Mouse (Mus musculus): ENCODE results near the gene Sctr. TPM values are rescaled to one million over a fixed set of nuclear protein-coding genes. Genes with fewer than 3 reads are reported as not detected.

The Sctr gene
- polyA plus RNA-seq, 1 experiment from 2014 or later = 0.70 TPM

DNA sequence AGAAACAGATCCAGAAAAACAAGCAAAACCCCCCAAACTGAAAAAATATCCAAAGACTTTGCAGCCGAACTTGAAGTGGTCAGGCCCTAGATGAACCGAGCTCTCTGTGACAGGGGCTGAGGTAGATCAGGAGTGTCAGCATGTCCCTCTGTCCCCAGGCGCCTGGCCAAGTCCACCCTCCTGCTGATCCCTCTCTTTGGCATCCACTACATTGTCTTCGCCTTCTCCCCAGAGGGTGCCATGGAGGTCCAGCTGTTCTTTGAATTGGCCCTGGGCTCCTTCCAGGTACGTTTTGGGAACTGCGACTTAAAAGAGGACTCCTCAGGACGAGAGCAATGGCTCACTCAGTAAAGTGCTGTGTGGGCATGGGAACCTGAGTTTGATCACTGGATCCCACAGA lies 49.5 kb downstream of the Sctr start:
- Histone ChIP-seq H3K27me3 (ENCODE audit: control insufficient read depth, insufficient read depth, low read length) (no peaks in the 10 kb centered on the region), H3K9ac (ENCODE audit: low read length) (no peak overlapping the region), H3K4me1 (ENCODE audit: control insufficient read depth, insufficient read depth, low read length) (no peaks in the 10 kb centered on the region), H3K4me2 (ENCODE audit: low read depth) (no peak overlapping the region), H3K27ac (ENCODE audit: low read depth, low read length) (no peak overlapping the region), H3K36me3 (ENCODE audit: control insufficient read depth, insufficient read depth, low read length) (no peaks in the 10 kb centered on the region), H3K9me3 (ENCODE audit: control insufficient read depth, low read length) (no peaks in the 10 kb centered on the region), H3K4me3 (ENCODE audit: low read depth, low read length) (no peak overlapping the region)
- 69% methylated on average over 7 of the region's 7 CpGs for WGBS
- ATAC-seq (ENCODE audit: insufficient read depth, low FRiP score, low TSS enrichment) = no peak
- DNase-seq (ENCODE audit: low spot score) = no peak

DNA sequence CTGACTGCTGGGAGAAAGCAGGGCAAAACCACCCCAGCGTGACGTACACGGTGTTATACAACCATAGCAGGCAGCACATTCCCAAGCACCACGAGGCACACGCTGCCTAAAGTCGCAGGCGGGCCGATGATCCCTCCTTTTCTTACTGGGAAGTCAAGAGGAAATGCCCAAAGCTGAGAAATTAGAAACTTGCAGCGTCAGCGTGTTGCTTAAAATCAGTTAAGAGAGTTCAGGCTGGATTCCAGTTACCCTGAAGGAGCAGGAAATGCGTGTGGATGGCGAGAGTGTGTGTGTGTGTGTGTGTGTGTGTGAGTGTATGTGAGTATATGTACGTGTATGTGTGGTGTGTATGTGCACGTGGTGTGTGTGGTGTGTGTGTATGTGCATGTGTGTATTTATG lies 50.4 kb downstream of the Sctr start:
- H3K9me3 ChIP-seq (ENCODE audit: control insufficient read depth, low read length) = no peaks in the 10 kb centered on the region
- WGBS = 81% methylated on average over 14 of the region's 14 CpGs
- no peaks in the 10 kb centered on the region for H3K27me3 ChIP-seq (ENCODE audit: control insufficient read depth, insufficient read depth, low read length)
- no peak overlapping the region for H3K4me3 ChIP-seq (ENCODE audit: low read depth, low read length)
- DNase-seq (ENCODE audit: low spot score) = peak; percentile 18
- H3K36me3 ChIP-seq (ENCODE audit: control insufficient read depth, insufficient read depth, low read length) = no peaks in the 10 kb centered on the region
- H3K4me2 ChIP-seq (ENCODE audit: low read depth) = no peak overlapping the region
- no peak overlapping the region for H3K27ac ChIP-seq (ENCODE audit: low read depth, low read length)
- ATAC-seq (ENCODE audit: insufficient read depth, low FRiP score, low TSS enrichment) = no peak
- no peaks in the 10 kb centered on the region for H3K4me1 ChIP-seq (ENCODE audit: control insufficient read depth, insufficient read depth, low read length)
- H3K9ac ChIP-seq (ENCODE audit: low read length) = no peak overlapping the region

DNA sequence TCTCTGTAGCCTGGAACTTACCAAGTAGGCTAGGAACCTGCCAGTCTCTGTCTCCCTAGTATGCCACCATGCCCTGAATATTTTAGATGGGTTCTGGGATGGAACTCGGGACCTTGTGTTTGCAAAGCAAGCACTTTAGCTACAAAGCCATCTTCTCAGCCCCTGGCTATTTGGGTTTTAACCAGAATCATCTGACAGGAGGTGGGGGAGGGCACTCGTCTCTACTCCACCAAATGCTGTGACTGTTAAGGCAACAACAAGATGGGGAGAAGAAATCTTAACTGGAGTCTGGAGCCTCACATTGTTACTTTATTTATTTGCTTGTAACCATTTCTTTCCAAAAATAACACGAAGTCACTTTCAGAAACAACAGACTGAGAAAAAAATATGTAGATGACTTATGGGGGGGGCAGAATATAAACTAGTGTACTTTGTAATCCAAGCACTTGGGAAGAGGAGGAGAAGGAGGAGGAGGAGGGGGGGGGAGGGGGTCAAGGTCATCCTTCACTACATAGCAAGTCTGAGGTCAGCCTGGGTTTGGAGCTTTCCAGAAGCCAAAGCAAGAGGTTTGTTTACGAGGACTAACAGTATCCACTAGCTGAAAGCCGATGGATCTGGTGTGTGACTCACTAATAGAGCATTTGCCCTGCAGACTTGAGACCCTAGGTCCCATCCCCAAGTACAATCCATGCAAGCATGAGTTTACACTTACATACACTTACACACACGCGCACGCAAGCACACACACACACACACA lies 51.2 kb downstream of the Sctr start:
- no peak overlapping the region for H3K4me3 ChIP-seq (ENCODE audit: low read depth, low read length)
- H3K27me3 ChIP-seq (ENCODE audit: control insufficient read depth, insufficient read depth, low read length) = no peaks in the 10 kb centered on the region
- H3K27ac ChIP-seq (ENCODE audit: low read depth, low read length) = no peak overlapping the region
- DNase-seq (ENCODE audit: low spot score) (no peak), ATAC-seq (ENCODE audit: insufficient read depth, low FRiP score, low TSS enrichment) (no peak)
- no peak overlapping the region for H3K9ac ChIP-seq (ENCODE audit: low read length)
- no peaks in the 10 kb centered on the region for H3K36me3 ChIP-seq (ENCODE audit: control insufficient read depth, insufficient read depth, low read length)
- 80% methylated on average over 8 of the region's 8 CpGs for WGBS
- no peaks in the 10 kb centered on the region for H3K9me3 ChIP-seq (ENCODE audit: control insufficient read depth, low read length)
- H3K4me1 ChIP-seq (ENCODE audit: control insufficient read depth, insufficient read depth, low read length) = no peaks in the 10 kb centered on the region
- H3K4me2 ChIP-seq (ENCODE audit: low read depth) = no peak overlapping the region

- ATAC-seq (ENCODE audit: insufficient read depth, low FRiP score, low TSS enrichment) = no peak
- H3K36me3 ChIP-seq (ENCODE audit: control insufficient read depth, insufficient read depth, low read length) = no peaks in the 10 kb centered on the region
- no peak overlapping the region for H3K4me2 ChIP-seq (ENCODE audit: low read depth)
- DNase-seq (ENCODE audit: low spot score) = no peak
- WGBS = 76% methylated on average over 5 of the region's 5 CpGs
- H3K9ac ChIP-seq (ENCODE audit: low read length) = no peak overlapping the region
- no peaks in the 10 kb centered on the region for H3K27me3 ChIP-seq (ENCODE audit: control insufficient read depth, insufficient read depth, low read length)
- H3K27ac ChIP-seq (ENCODE audit: low read depth, low read length) = no peak overlapping the region
- no peak overlapping the region for H3K4me3 ChIP-seq (ENCODE audit: low read depth, low read length)
- H3K9me3 ChIP-seq (ENCODE audit: control insufficient read depth, low read length) = no peaks in the 10 kb centered on the region
- no peaks in the 10 kb centered on the region for H3K4me1 ChIP-seq (ENCODE audit: control insufficient read depth, insufficient read depth, low read length)
Measured at GRCm38 (mm10) chr1:120060687-120061086, 54.0 kb downstream of the Sctr start.

DNA sequence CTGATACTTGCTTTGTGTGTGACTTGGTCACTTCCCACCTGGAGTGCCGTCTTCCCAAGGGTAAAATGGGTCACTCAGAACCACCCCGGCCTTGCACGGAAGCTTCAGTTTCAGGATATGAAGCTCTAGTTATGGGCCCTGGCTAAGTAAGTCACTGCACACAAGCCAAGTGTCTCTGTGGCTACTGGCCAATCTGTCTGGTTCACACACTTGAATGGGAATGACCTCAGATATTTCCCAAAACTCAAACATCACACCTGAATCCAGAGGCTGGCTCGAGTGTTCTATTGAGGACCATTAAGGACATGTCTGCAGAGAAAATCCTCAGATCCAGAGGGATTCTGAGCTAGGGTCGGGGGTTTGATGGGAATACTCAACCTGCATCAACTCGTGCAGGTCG lies 55.5 kb downstream of the Sctr start:
- Histone ChIP-seq H3K27me3 (ENCODE audit: control insufficient read depth, insufficient read depth, low read length) (no peaks in the 10 kb centered on the region), H3K9me3 (ENCODE audit: control insufficient read depth, low read length) (no peaks in the 10 kb centered on the region), H3K36me3 (ENCODE audit: control insufficient read depth, insufficient read depth, low read length) (no peaks in the 10 kb centered on the region), H3K4me3 (ENCODE audit: low read depth, low read length) (no peak overlapping the region), H3K9ac (ENCODE audit: low read length) (no peak overlapping the region), H3K27ac (ENCODE audit: low read depth, low read length) (no peak overlapping the region), H3K4me2 (ENCODE audit: low read depth) (no peak overlapping the region), H3K4me1 (ENCODE audit: control insufficient read depth, insufficient read depth, low read length) (no peaks in the 10 kb centered on the region)
- WGBS = 93% methylated on average over 7 of the region's 7 CpGs
- DNase-seq (ENCODE audit: low spot score) (no peak), ATAC-seq (ENCODE audit: insufficient read depth, low FRiP score, low TSS enrichment) (no peak)

DNA sequence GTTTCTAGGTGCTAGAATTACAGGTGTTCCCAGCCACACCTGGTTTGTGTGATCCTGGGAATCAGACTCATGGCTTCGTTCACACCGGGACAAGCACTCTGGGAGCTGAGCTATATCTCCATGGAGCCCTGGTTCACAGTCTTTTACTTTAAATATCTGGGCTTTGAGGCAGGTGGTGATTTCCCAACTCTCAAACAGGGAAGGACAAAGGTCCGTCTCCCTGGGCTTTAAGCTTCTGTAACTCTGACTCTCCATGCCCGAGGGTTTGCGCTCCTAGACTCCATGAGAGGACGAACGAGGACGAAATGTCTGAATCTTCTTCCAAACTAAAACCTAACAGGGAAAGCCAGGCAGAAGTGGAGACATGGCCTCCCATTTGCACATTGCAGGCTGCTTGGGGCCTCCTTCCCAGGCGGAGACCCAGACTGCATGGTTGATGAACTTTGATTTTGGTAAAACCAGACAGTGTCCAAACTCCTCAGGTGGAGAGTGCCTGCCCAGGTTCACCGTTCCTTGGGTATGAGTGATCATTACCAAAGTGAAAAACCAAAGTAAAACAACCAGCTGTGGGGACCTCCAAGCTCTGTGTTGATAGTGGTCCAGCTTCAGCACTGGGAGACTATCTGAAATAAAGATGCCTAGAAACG lies 57.5 kb downstream of the Sctr start:
- ATAC-seq (ENCODE audit: insufficient read depth, low FRiP score, low TSS enrichment) (no peak), DNase-seq (ENCODE audit: low spot score) (no peak)
- Histone ChIP-seq H3K9me3 (ENCODE audit: control insufficient read depth, low read length) (no peaks in the 10 kb centered on the region), H3K27me3 (ENCODE audit: control insufficient read depth, insufficient read depth, low read length) (no peaks in the 10 kb centered on the region), H3K9ac (ENCODE audit: low read length) (no peak overlapping the region), H3K4me1 (ENCODE audit: control insufficient read depth, insufficient read depth, low read length) (no peaks in the 10 kb centered on the region), H3K27ac (ENCODE audit: low read depth, low read length) (no peak overlapping the region), H3K36me3 (ENCODE audit: control insufficient read depth, insufficient read depth, low read length) (no peaks in the 10 kb centered on the region), H3K4me3 (ENCODE audit: low read depth, low read length) (no peak overlapping the region), H3K4me2 (ENCODE audit: low read depth) (no peak overlapping the region)
- 91% methylated on average over 11 of the region's 11 CpGs for WGBS

GRCm38 (mm10) chr1:120066159-120066558 lies 59.5 kb downstream of the Sctr start:
- Histone ChIP-seq H3K4me2 (ENCODE audit: low read depth) (no peak overlapping the region), H3K4me1 (ENCODE audit: control insufficient read depth, insufficient read depth, low read length) (no peaks in the 10 kb centered on the region), H3K27ac (ENCODE audit: low read depth, low read length) (no peak overlapping the region), H3K9ac (ENCODE audit: low read length) (no peak overlapping the region), H3K9me3 (ENCODE audit: control insufficient read depth, low read length) (no peaks in the 10 kb centered on the region), H3K36me3 (ENCODE audit: control insufficient read depth, insufficient read depth, low read length) (no peaks in the 10 kb centered on the region), H3K4me3 (ENCODE audit: low read depth, low read length) (no peak overlapping the region), H3K27me3 (ENCODE audit: control insufficient read depth, insufficient read depth, low read length) (no peaks in the 10 kb centered on the region)
- ATAC-seq (ENCODE audit: insufficient read depth, low FRiP score, low TSS enrichment) = no peak
- no peak for DNase-seq (ENCODE audit: low spot score)
- 86% methylated on average over 8 of the region's 8 CpGs for WGBS

- ATAC-seq (ENCODE audit: insufficient read depth, low FRiP score, low TSS enrichment) (no peak), DNase-seq (ENCODE audit: low spot score) (no peak)
- Histone ChIP-seq H3K36me3 (ENCODE audit: control insufficient read depth, insufficient read depth, low read length) (no peaks in the 10 kb centered on the region), H3K4me2 (ENCODE audit: low read depth) (no peak overlapping the region), H3K27me3 (ENCODE audit: control insufficient read depth, insufficient read depth, low read length) (no peaks in the 10 kb centered on the region), H3K4me3 (ENCODE audit: low read depth, low read length) (no peak overlapping the region), H3K27ac (ENCODE audit: low read depth, low read length) (no peak overlapping the region), H3K9me3 (ENCODE audit: control insufficient read depth, low read length) (no peaks in the 10 kb centered on the region), H3K9ac (ENCODE audit: low read length) (no peak overlapping the region), H3K4me1 (ENCODE audit: control insufficient read depth, insufficient read depth, low read length) (no peaks in the 10 kb centered on the region)
- 78% methylated on average over 3 of the region's 3 CpGs for WGBS
Measured at GRCm38 (mm10) chr1:120066625-120067024, 59.9 kb downstream of the Sctr start.

GRCm38 (mm10) chr1:120069120-120069519 lies 62.4 kb downstream of the Sctr start:
- Histone ChIP-seq H3K9me3 (ENCODE audit: control insufficient read depth, low read length) (no peaks in the 10 kb centered on the region), H3K9ac (ENCODE audit: low read length) (no peak overlapping the region), H3K27me3 (ENCODE audit: control insufficient read depth, insufficient read depth, low read length) (0 out of 2 replicates have a peak, but pooled peaks cover 2% of the 10 kb centered on the region), H3K27ac (ENCODE audit: low read depth, low read length) (no peak overlapping the region), H3K4me2 (ENCODE audit: low read depth) (no peak overlapping the region), H3K4me3 (ENCODE audit: low read depth, low read length) (no peak overlapping the region), H3K36me3 (ENCODE audit: control insufficient read depth, insufficient read depth, low read length) (no peaks in the 10 kb centered on the region), H3K4me1 (ENCODE audit: control insufficient read depth, insufficient read depth, low read length) (peaks cover 14% of the 10 kb centered on the region)
- 69% methylated on average over 5 of the region's 5 CpGs for WGBS
- ATAC-seq (ENCODE audit: insufficient read depth, low FRiP score, low TSS enrichment) (no peak), DNase-seq (ENCODE audit: low spot score) (no peak)

Data from neural tube, embryonic 11.5 days (tissue).